Mouse (Mus musculus) layer of hippocampus, adult 9-10 months (tissue): ENCODE results near the gene Alg1.
A peak's percentile ranks its signal among the peaks of the same experiment; 100 is the strongest.

ENCODE experiments used
- DNase-seq: peaks from one replicate; pipeline ENCODE4 v3.0.0; 2022; ENCODE audit warnings: low spot score

The Alg1 gene

GRCm38 (mm10) chr16:5242355-5242754 is 8.9 kb downstream of the Alg1 start:
- no peak for DNase-seq

GRCm38 (mm10) chr16:5242882-5243281 is 9.5 kb downstream of the Alg1 start:
- no peak for DNase-seq

- DNase-seq = no peak
Measured at GRCm38 (mm10) chr16:5244411-5244810, 11.0 kb downstream of the Alg1 start.

- no peak for DNase-seq
Measured at GRCm38 (mm10) chr16:5250891-5251290, 17.5 kb downstream of the Alg1 start.

GRCm38 (mm10) chr16:5252260-5252659 is 18.8 kb downstream of the Alg1 start:
- DNase-seq = no peak

GRCm38 (mm10) chr16:5254346-5255025 is 21.1 kb downstream of the Alg1 start:
- peak; percentile 38 for DNase-seq

- DNase-seq = no peak
Measured at GRCm38 (mm10) chr16:5255081-5255740, 21.8 kb downstream of the Alg1 start.

GRCm38 (mm10) chr16:5255779-5256496 is 22.5 kb downstream of the Alg1 start, which contains the start of gene Eef2kmt:
Gene Eef2kmt, minus strand, starts transcription at chr16:5255983.
- DNase-seq = peak; percentile 96

GRCm38 (mm10) chr16:5263156-5263555 is 29.7 kb downstream of the Alg1 start:
- no peak for DNase-seq

- DNase-seq = no peak
Measured at GRCm38 (mm10) chr16:5263926-5264325, 30.5 kb downstream of the Alg1 start.

GRCm38 (mm10) chr16:5271411-5272035 is 38.1 kb downstream of the Alg1 start:
- DNase-seq = no peak

GRCm38 (mm10) chr16:5272371-5272770 is 39.0 kb downstream of the Alg1 start:
- DNase-seq = no peak

- no peak for DNase-seq
Measured at GRCm38 (mm10) chr16:5279571-5280222, 46.3 kb downstream of the Alg1 start.

- DNase-seq = no peak
Measured at GRCm38 (mm10) chr16:5282686-5283085, 49.3 kb downstream of the Alg1 start.

- no peak for DNase-seq
Measured at GRCm38 (mm10) chr16:5285376-5285775, 52.0 kb downstream of the Alg1 start.
